Mouse (Mus musculus) adipocyte (in vitro differentiated cells): Measurements from ENCODE around the gene Mbnl1.

Source experiments
- DNase-seq: peaks from one replicate; pipeline ENCODE4 v3.0.0-alpha.2; 2016; ENCODE audit warnings: low spot score

Gene Mbnl1

DNA sequence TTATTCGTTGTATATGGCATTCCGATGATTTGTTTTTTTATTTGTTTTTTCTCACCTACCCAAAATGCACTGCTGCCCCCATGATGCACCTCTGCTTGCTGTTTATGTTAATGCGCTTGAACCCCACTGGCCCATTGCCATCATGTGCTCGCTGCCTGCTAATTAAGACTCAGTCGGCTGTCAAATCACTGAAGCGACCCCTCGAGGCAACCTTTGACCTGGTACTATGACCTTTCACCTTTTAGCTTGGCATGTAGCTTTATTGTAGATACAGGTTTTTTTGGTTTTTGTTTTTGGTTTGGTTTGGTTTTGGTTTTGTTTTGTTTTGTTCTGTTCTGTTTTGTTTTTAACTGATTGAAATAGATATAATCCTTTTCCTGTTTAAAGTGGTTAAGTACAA lies 141.9 kb downstream of the Mbnl1 start:
- no peak for DNase-seq

DNA sequence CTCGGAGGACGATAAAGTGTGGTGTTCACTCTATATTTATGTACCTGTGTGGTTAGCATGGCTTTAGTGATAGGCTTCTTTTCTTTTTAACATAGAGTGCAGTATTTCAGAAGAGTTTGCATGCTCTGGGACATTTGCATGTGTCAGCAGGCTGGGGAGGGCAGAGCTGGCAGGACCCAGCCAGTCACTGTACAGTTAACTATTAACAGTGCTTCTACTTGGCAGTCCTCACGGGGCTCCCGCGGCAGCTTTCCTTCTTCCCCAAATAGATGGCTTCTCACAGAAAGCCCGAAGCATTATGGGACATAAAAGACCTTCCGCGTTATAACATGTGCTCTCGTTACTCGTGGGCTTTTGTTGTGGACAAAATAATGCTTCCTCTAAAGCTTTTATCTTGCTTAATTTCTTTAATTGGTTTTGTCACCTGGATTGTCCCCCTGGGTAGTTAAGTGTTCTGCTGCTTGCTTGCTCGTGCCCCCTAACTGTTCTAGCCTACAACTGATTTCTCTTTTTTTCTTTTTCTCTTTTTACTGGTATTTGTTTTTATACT lies 142.5 kb downstream of the Mbnl1 start:
- no peak for DNase-seq

GRCm38 (mm10) chr3:60615615-60616014 lies 143.0 kb downstream of the Mbnl1 start:
- no peak for DNase-seq

DNA sequence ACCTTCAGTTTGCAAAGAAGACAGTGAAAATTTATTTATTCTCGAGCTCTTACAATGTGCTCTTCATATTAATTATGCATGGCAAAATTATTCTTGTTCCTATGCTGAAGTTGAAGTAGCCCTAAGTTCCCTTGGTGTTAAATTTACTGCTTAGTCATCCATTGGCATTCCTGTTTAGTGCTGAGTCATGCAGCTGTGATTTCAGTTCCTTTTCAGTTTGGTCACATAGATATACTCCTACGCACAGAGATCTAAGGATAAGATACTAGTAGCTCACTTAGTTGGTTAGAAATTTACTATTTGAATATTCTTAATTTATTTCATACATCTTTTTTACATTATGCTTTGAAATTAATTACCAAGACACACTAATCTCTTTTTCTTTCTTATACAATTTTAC lies 143.5 kb downstream of the Mbnl1 start:
- no peak for DNase-seq

- DNase-seq: no peak
These were observed 145.0 kb downstream of the Mbnl1 start for GRCm38 (mm10) chr3:60617643-60618042.

- DNase-seq: no peak
These were observed 147.6 kb downstream of the Mbnl1 start for GRCm38 (mm10) chr3:60620236-60620635.

GRCm38 (mm10) chr3:60631183-60631582 lies 158.6 kb downstream of the Mbnl1 start:
- DNase-seq: no peak

DNA sequence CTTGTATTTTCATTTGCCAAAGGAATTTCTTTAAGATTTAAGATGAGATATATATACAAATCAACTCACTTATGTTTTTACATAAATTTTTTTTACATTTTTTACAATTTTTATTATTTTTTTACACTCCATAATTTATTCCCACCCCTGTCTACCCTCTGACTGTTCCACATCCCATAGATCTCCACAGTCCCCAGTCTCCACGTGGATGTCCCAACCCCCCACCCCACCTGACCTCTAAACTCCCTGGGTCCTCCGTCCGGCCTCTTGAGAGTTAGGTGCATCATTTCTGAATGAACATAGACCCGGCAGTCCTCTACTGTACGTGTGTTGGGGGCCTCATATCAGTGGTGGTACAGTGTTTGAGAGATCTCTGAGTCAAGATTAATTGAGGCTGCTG lies 159.1 kb downstream of the Mbnl1 start:
- no peak for DNase-seq

DNA sequence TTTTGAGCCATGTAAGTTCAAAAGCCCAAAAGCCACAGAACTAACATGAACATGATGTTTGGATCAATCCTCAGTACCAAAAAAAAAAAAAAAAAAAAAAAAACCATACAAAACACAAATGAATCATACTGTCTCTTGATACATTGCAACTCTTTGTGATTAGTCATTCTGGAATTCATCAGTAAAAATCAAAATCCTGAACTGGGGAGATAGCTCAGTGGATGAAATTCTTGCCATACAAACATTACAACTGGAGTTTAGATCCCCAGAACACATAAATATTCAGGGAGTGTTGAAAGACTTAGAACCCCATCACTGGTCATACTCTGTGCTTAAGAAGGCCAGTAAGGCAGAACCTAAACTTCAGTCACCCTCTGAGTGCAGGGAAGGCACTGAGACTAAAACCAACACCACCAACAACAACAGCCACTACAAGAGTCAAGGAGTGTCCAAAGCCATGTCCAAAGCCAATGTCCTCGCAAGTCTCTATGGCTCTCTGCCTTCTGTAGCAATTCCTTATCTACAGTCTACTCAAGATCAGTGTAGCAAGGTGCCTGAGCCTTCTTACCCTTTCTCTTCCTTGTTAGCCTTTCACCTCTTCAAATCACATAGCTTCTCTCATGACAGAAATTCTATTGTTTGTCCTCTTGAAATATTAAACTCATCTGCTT lies 160.3 kb downstream of the Mbnl1 start:
- DNase-seq: no peak

DNA sequence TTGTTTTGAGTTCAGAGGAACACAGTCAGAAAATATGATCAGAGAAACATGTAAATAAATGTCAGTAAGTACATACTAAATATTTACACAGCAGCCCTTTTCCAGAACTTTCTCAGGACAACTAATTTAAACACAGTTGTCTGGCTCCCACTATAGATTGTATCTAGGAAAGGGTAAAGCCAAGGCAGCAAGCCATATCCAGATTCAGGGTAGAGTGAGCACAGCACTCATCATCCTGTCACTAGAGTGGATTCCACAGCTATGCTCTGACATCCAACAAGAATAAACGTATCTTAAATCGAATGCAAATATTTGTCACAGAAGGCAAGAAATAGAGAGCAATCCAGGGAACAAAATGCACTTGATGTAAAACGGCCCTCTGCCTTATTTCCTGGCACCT lies 165.9 kb downstream of the Mbnl1 start:
- no peak for DNase-seq

- peak; percentile 52 for DNase-seq
These were observed 166.5 kb downstream of the Mbnl1 start for GRCm38 (mm10) chr3:60639135-60639534.

- DNase-seq: no peak
These were observed 169.6 kb downstream of the Mbnl1 start for GRCm38 (mm10) chr3:60642227-60642626.

- no peak for DNase-seq
These were observed 172.9 kb downstream of the Mbnl1 start for GRCm38 (mm10) chr3:60645531-60645930.

GRCm38 (mm10) chr3:60648293-60648692 lies 175.7 kb downstream of the Mbnl1 start:
- no peak for DNase-seq

DNA sequence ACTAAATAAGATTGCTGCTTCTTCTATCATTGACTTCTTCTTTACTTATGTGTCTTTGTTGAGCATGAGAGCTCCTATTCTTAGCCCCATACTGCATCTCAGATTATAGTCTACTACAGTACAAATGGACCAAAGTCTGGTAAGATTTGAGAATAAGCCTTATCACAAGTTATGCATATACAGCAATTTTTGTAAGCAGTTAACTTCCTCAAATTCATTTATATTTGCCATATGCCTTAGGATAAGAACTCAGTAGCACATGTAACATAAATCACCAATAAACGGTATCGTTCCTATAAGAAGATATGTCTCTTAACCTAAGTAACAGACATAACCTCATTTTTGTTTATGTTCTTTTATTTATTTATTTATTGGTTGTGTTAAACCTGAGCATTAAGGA lies 188.1 kb downstream of the Mbnl1 start:
- no peak for DNase-seq
